Mouse (Mus musculus): Measurements from ENCODE around the gene Rnf183. TPM values are rescaled to one million over a fixed set of nuclear protein-coding genes. Genes with fewer than 3 reads are reported as not detected.

Rnf183 gene
- total RNA-seq, 1 experiment: 0.89 TPM

GRCm38 (mm10) chr4:62389592-62390512, 45.2 kb downstream of the Rnf183 start:
- Histone ChIP-seq H3K4me1 (ENCODE audit: control insufficient read depth in 2 of 2, insufficient read depth in 2 of 2, low read length in 2 of 2, poor library complexity in 1 of 2) (no peaks in the 10 kb centered on the region; a peak in 1 of 4 replicates), H3K9ac (ENCODE audit: insufficient read depth, low read depth, low read length, poor library complexity, severe bottlenecking) (no peak overlapping the region), H3K4me3 (ENCODE audit: insufficient read depth in 1 of 2, low read depth in 1 of 2, low read length in 2 of 2, poor library complexity in 1 of 2, severe bottlenecking in 1 of 2) (no peak overlapping the region), H3K36me3 (ENCODE audit: control insufficient read depth, insufficient read depth, low read length, poor library complexity, severe bottlenecking) (peaks cover 13% of the 10 kb centered on the region), H3K27ac (ENCODE audit: insufficient read depth, low read depth, low read length, poor library complexity, severe bottlenecking) (no peak overlapping the region), H3K9me3 (ENCODE audit: control insufficient read depth, insufficient read depth, low read depth, low read length) (no peaks in the 10 kb centered on the region)
- in situ Hi-C loops (cut with MboI; ENCODE audit: low sequenced_read_pairs in 2 of 2, unreplicated experiment in 2 of 2): no loop called here
- no peak for DNase-seq (ENCODE audit: low read depth, low spot score)
- TF ChIP-seq CHD2 (IDR thresholded peaks at IDR 0.05; ENCODE audit: low read depth, low read length) (no peak), ZNF384 (IDR thresholded peaks at IDR 0.05; ENCODE audit: low read depth, low read length) (no peak), ZC3H11A (IDR thresholded peaks at IDR 0.05; ENCODE audit: borderline replicate concordance, low read depth, low read length) (no peak), MAFK (IDR thresholded peaks at IDR 0.05; ENCODE audit: insufficient read depth, low read depth, low read length) (no peak), HCFC1 (IDR thresholded peaks at IDR 0.05; ENCODE audit: borderline replicate concordance, insufficient read depth, low read length) (no peak)

DNA sequence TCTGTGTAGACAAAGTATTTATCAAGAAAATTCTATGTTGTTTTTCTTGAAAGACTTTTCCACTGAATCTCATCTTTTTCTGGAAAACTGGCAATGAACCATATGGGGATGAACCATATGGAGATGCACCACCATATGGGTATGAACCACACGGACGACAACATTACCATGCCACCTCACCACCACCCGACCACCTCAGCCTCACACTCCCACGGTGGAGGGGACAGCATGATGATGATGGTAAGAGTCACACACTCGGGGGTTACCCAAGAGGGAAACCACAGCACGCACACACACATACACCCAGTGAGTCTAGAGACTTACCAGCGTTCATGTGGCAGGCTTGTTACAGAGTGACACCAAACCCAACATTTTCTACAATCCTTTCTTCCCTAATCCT, 49.6 kb downstream of the Rnf183 start:
- TF ChIP-seq ZC3H11A (IDR thresholded peaks at IDR 0.05; ENCODE audit: borderline replicate concordance, low read depth, low read length) (no peak), MAFK (IDR thresholded peaks at IDR 0.05; ENCODE audit: insufficient read depth, low read depth, low read length) (no peak), HCFC1 (IDR thresholded peaks at IDR 0.05; ENCODE audit: borderline replicate concordance, insufficient read depth, low read length) (no peak), CHD2 (IDR thresholded peaks at IDR 0.05; ENCODE audit: low read depth, low read length) (no peak)
- Histone ChIP-seq H3K9me3 (ENCODE audit: control insufficient read depth, insufficient read depth, low read depth, low read length) (no peaks in the 10 kb centered on the region), H3K4me3 (ENCODE audit: insufficient read depth in 1 of 2, low read depth in 1 of 2, low read length in 2 of 2, poor library complexity in 1 of 2, severe bottlenecking in 1 of 2) (no peak overlapping the region), H3K9ac (ENCODE audit: insufficient read depth, low read depth, low read length, poor library complexity, severe bottlenecking) (no peak overlapping the region), H3K36me3 (ENCODE audit: control insufficient read depth, insufficient read depth, low read length, poor library complexity, severe bottlenecking) (peaks cover 10% of the 10 kb centered on the region), H3K27ac (ENCODE audit: insufficient read depth, low read depth, low read length, poor library complexity, severe bottlenecking) (no peak overlapping the region; the same call in 1 of the 2 replicates), H3K4me1 (ENCODE audit: control insufficient read depth in 2 of 2, insufficient read depth in 2 of 2, low read length in 2 of 2, poor library complexity in 1 of 2) (no peaks in the 10 kb centered on the region; a peak in 1 of 4 replicates)
- in situ Hi-C loops (cut with MboI; ENCODE audit: low sequenced_read_pairs in 2 of 2, unreplicated experiment in 2 of 2): no loop called here
- DNase-seq (ENCODE audit: low read depth, low spot score): no peak

GRCm38 (mm10) chr4:62384159-62384558, 50.9 kb downstream of the Rnf183 start:
- H3K9ac ChIP-seq (ENCODE audit: insufficient read depth, low read depth, low read length, poor library complexity, severe bottlenecking): no peak overlapping the region
- H3K4me3 ChIP-seq (ENCODE audit: insufficient read depth in 1 of 2, low read depth in 1 of 2, low read length in 2 of 2, poor library complexity in 1 of 2, severe bottlenecking in 1 of 2): no peak overlapping the region
- in situ Hi-C loops (cut with MboI; ENCODE audit: low sequenced_read_pairs in 2 of 2, unreplicated experiment in 2 of 2): no loop called here
- no peak for DNase-seq (ENCODE audit: low read depth, low spot score)
- no peak for TF ChIP-seq HCFC1 (IDR thresholded peaks at IDR 0.05; ENCODE audit: borderline replicate concordance, insufficient read depth, low read length)
- no peak for TF ChIP-seq MAFK (IDR thresholded peaks at IDR 0.05; ENCODE audit: insufficient read depth, low read depth, low read length)
- no peak for TF ChIP-seq ZC3H11A (IDR thresholded peaks at IDR 0.05; ENCODE audit: borderline replicate concordance, low read depth, low read length)
- TF ChIP-seq CHD2 (IDR thresholded peaks at IDR 0.05; ENCODE audit: low read depth, low read length): no peak
- TF ChIP-seq ZNF384 (IDR thresholded peaks at IDR 0.05; ENCODE audit: low read depth, low read length): no peak
- peaks cover 0 to 2% of the 10 kb centered on the region in 2 experiments; a peak in 1 of 4 replicates for H3K4me1 ChIP-seq (ENCODE audit: control insufficient read depth in 2 of 2, insufficient read depth in 2 of 2, low read length in 2 of 2, poor library complexity in 1 of 2)
- H3K27ac ChIP-seq (ENCODE audit: insufficient read depth, low read depth, low read length, poor library complexity, severe bottlenecking): no peak overlapping the region
- H3K36me3 ChIP-seq (ENCODE audit: control insufficient read depth, insufficient read depth, low read length, poor library complexity, severe bottlenecking): peaks cover 10% of the 10 kb centered on the region
- no peaks in the 10 kb centered on the region for H3K9me3 ChIP-seq (ENCODE audit: control insufficient read depth, insufficient read depth, low read depth, low read length)

DNA sequence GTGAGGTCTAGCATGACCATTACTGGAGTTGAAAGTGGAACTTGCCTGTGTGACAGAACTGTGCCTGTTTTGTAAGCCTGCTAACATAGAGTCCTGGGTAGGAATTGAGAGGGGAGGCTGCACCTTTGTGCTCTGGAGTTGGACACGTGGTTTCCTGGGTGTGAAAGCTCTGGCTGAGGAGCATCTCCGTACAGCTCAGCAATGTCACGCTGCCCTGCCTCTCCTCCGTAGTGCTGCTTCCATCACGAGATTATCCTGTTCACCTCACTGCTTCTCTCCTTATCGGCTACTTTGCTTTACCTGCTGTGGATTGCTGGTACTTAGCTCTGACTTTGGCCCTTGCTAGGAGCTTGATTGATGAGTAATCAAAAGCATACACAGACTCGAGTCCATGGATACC, 51.3 kb downstream of the Rnf183 start:
- peaks cover 0 to 2% of the 10 kb centered on the region in 2 experiments; a peak in 1 of 4 replicates for H3K4me1 ChIP-seq (ENCODE audit: control insufficient read depth in 2 of 2, insufficient read depth in 2 of 2, low read length in 2 of 2, poor library complexity in 1 of 2)
- H3K36me3 ChIP-seq (ENCODE audit: control insufficient read depth, insufficient read depth, low read length, poor library complexity, severe bottlenecking): peaks cover 10% of the 10 kb centered on the region
- H3K27ac ChIP-seq (ENCODE audit: insufficient read depth, low read depth, low read length, poor library complexity, severe bottlenecking): no peak overlapping the region
- H3K9me3 ChIP-seq (ENCODE audit: control insufficient read depth, insufficient read depth, low read depth, low read length): no peaks in the 10 kb centered on the region
- in situ Hi-C loops (cut with MboI; ENCODE audit: low sequenced_read_pairs in 2 of 2, unreplicated experiment in 2 of 2): no loop called here
- H3K9ac ChIP-seq (ENCODE audit: insufficient read depth, low read depth, low read length, poor library complexity, severe bottlenecking): no peak overlapping the region
- TF ChIP-seq ZNF384 (IDR thresholded peaks at IDR 0.05; ENCODE audit: low read depth, low read length) (no peak), MAFK (IDR thresholded peaks at IDR 0.05; ENCODE audit: insufficient read depth, low read depth, low read length) (no peak), CHD2 (IDR thresholded peaks at IDR 0.05; ENCODE audit: low read depth, low read length) (no peak), HCFC1 (IDR thresholded peaks at IDR 0.05; ENCODE audit: borderline replicate concordance, insufficient read depth, low read length) (no peak), ZC3H11A (IDR thresholded peaks at IDR 0.05; ENCODE audit: borderline replicate concordance, low read depth, low read length) (no peak)
- DNase-seq (ENCODE audit: low read depth, low spot score): no peak
- no peak overlapping the region for H3K4me3 ChIP-seq (ENCODE audit: insufficient read depth in 1 of 2, low read depth in 1 of 2, low read length in 2 of 2, poor library complexity in 1 of 2, severe bottlenecking in 1 of 2)

Measured in ES-E14 (cell line).